Mouse (Mus musculus): Measurements from ENCODE around the gene Carmil1. TPM values are rescaled to one million over a fixed set of nuclear protein-coding genes. Genes with fewer than 3 reads are reported as not detected.
"Not testable (repeated sequence)": the region's sequence is repeated elsewhere in the genome, so short reads cannot be mapped to it uniquely, and the experiment has no call there.

Carmil1 gene
- polyA plus RNA-seq, 1 experiment from 2014 or later = 25.4 TPM

DNA sequence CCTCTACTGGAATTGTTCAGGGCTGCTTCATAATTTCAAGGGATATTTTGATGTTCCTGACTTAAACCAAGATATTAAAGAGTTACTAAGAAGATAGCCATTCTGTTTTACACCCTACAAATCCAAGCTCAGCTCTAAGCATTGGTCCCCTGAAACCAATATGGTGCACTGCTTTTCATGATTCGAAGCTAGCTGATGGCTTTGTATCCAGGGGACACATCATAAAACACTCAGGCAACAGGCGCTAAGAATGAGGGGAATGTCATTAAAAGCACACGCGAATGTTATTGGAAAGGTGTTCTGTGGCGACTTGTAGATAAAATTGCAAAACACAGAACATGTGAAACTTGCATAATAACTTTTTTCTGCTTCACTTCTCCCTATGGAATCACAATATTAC, 174.8 kb downstream of the Carmil1 start:
- H3K4me2 ChIP-seq = no peak overlapping the region
- H3K36me3 ChIP-seq = no peaks in the 10 kb centered on the region
- no peak for ATAC-seq (ENCODE audit: low read depth)
- H3K4me3 ChIP-seq = no peak overlapping the region
- no peaks in the 10 kb centered on the region for H3K27me3 ChIP-seq
- H3K9me3 ChIP-seq = no peaks in the 10 kb centered on the region
- 68% methylated on average over 5 of the region's 5 CpGs for WGBS
- peaks cover 24% of the 10 kb centered on the region for H3K4me1 ChIP-seq (replicated peaks)
- no peak overlapping the region for H3K9ac ChIP-seq
- H3K27ac ChIP-seq (replicated peaks) = no peak overlapping the region

- Histone ChIP-seq H3K9ac (0 out of 2 replicates have a peak overlapping the region, but pooled peaks have one; percentile 9), H3K4me2 (no peak overlapping the region), H3K9me3 (no peaks in the 10 kb centered on the region), H3K4me1 (replicated peaks) (peaks cover 24% of the 10 kb centered on the region), H3K4me3 (no peak overlapping the region), H3K27me3 (no peaks in the 10 kb centered on the region), H3K36me3 (no peaks in the 10 kb centered on the region), H3K27ac (replicated peaks) (peak overlapping the region; percentile 28; the same call in 1 of the 2 replicates)
- 23% methylated on average over 1 of the region's 1 CpGs for WGBS
- no peak for ATAC-seq (ENCODE audit: low read depth)
Measured at GRCm38 (mm10) chr13:24105340-24105669, 175.3 kb downstream of the Carmil1 start.

DNA sequence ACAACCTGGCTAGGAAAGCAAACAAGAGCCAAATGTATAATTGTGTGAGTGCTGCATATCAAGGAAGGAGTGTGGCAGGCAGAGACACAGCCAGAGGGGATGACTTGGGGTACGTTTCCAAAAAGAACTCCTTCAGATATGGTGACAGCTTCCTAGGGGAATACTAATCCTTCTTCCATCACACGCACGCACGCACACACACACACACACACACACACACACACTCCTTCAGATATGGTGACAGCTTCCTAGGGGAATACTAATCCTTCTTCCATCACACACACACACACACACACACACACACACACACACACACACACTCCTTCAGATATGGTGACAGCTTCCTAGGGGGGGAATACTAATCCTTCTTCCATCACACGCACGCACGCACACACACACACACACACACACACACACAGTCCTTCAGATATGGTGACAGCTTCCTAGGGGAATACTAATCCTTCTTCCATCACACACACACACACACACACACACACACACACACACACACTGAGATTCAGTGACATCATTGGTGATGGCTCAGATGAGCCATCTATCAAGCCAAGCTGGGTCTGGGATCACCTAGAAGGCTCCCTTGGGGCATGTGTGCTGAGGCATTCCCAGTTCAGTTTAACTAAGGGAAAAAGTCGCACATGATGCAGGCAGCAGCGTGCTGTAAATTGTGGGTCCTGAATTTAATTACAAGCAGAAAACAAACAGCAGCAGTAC, 175.8 kb downstream of the Carmil1 start:
- WGBS = 53% methylated on average over 8 of the region's 9 CpGs
- not testable (repeated sequence) for H3K4me3 ChIP-seq, H3K27me3 ChIP-seq, H3K4me2 ChIP-seq, H3K9me3 ChIP-seq, H3K36me3 ChIP-seq
- ATAC-seq (ENCODE audit: low read depth) = peak; percentile 70
- peaks cover 24% of the 10 kb centered on the region for H3K4me1 ChIP-seq (replicated peaks)
- H3K9ac ChIP-seq = 0 out of 2 replicates have a peak overlapping the region, but pooled peaks have one; percentile 9
- peak overlapping the region; percentile 28; the same call in 1 of the 2 replicates for H3K27ac ChIP-seq (replicated peaks)

- Histone ChIP-seq H3K9ac (no peak overlapping the region), H3K9me3 (no peaks in the 10 kb centered on the region), H3K36me3 (no peaks in the 10 kb centered on the region), H3K4me1 (replicated peaks) (peaks cover 24% of the 10 kb centered on the region), H3K4me3 (no peak overlapping the region), H3K27me3 (no peaks in the 10 kb centered on the region), H3K4me2 (no peak overlapping the region), H3K27ac (replicated peaks) (no peak overlapping the region)
- 76% methylated on average over 4 of the region's 4 CpGs for WGBS
- no peak for ATAC-seq (ENCODE audit: low read depth)
Measured at GRCm38 (mm10) chr13:24104016-24104415, 176.6 kb downstream of the Carmil1 start.

- H3K4me3 ChIP-seq = no peak overlapping the region
- H3K4me2 ChIP-seq = no peak overlapping the region
- WGBS = 85% methylated on average over 2 of the region's 2 CpGs
- no peak for ATAC-seq (ENCODE audit: low read depth)
- H3K36me3 ChIP-seq = no peaks in the 10 kb centered on the region
- no peaks in the 10 kb centered on the region for H3K9me3 ChIP-seq
- no peaks in the 10 kb centered on the region for H3K27me3 ChIP-seq
- no peak overlapping the region for H3K9ac ChIP-seq
- H3K27ac ChIP-seq (replicated peaks) = no peak overlapping the region
- H3K4me1 ChIP-seq (replicated peaks) = peaks cover 24% of the 10 kb centered on the region
Measured at GRCm38 (mm10) chr13:24103152-24103551, 177.4 kb downstream of the Carmil1 start.

DNA sequence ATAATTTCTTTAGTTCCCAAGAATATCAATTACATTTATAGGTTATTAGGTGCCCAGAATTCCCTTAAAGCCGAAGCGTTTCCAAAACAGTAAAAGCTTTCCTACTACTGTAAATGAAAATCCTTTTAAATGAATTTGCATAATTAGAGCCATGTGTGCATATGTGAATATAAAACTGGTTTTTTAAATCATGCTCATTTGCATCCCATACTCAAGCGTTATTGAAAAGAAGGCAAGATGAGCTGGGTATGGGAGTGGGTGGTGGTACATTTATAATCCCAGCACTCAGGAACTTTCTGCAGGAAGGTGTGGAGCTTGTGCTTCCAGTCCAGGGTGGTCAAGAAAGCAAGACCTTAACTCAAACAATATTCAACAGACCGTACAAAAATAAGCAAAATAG, 178.3 kb downstream of the Carmil1 start:
- no peak overlapping the region for H3K9ac ChIP-seq
- ATAC-seq (ENCODE audit: low read depth) = no peak
- 77% methylated on average over 4 of the region's 4 CpGs for WGBS
- H3K4me1 ChIP-seq (replicated peaks) = peaks cover 24% of the 10 kb centered on the region
- H3K27ac ChIP-seq (replicated peaks) = no peak overlapping the region
- no peaks in the 10 kb centered on the region for H3K36me3 ChIP-seq
- H3K9me3 ChIP-seq = no peaks in the 10 kb centered on the region
- no peak overlapping the region for H3K4me2 ChIP-seq
- no peak overlapping the region for H3K4me3 ChIP-seq
- H3K27me3 ChIP-seq = no peaks in the 10 kb centered on the region

GRCm38 (mm10) chr13:24101157-24102130, 179.2 kb downstream of the Carmil1 start:
- H3K9ac ChIP-seq = no peak overlapping the region
- no peak for ATAC-seq (ENCODE audit: low read depth)

DNA sequence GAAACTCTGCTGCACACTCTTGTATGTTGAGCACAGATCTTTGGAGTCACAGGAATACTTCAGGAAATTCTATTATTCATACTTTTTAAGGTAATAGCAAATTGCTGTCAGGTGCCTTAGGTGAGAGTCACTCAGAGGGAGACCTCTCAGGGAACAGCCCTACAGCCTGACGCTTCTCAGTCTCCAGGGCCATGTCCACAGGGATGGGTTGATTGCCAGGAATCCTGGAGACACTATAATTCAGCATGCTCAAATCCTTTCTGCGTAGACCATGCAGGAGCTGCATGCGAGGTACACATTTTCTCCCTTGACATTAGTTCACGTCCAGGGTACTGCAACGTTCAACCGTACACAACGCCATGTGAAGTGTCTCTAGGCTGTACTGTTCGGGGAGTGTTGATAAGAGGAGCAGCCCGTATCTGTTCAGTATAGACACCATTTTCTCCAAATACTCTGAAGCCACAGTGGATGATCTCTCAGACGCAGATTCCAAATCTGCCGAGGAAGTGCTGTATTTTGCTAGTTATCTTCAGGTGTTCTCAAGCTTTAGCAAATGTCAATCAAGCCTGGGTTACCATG, 180.0 kb downstream of the Carmil1 start:
- H3K36me3 ChIP-seq = no peaks in the 10 kb centered on the region
- H3K27ac ChIP-seq (replicated peaks) = no peak overlapping the region
- no peak overlapping the region for H3K9ac ChIP-seq
- H3K4me1 ChIP-seq (replicated peaks) = peaks cover 12% of the 10 kb centered on the region
- no peak for ATAC-seq (ENCODE audit: low read depth)
- H3K4me2 ChIP-seq = no peak overlapping the region
- no peak overlapping the region for H3K4me3 ChIP-seq
- no peaks in the 10 kb centered on the region for H3K9me3 ChIP-seq
- H3K27me3 ChIP-seq = no peaks in the 10 kb centered on the region
- WGBS = 90% methylated on average over 11 of the region's 11 CpGs

More at GRCm38 (mm10) chr13:24101157-24102130, 179.2 kb downstream of the Carmil1 start:
- Histone ChIP-seq H3K4me1 (replicated peaks) (peaks cover 21% of the 10 kb centered on the region), H3K27me3 (no peaks in the 10 kb centered on the region), H3K4me3 (no peak overlapping the region), H3K9me3 (no peaks in the 10 kb centered on the region), H3K27ac (replicated peaks) (no peak overlapping the region), H3K36me3 (no peaks in the 10 kb centered on the region), H3K4me2 (no peak overlapping the region)
- 52% methylated on average over 11 of the region's 11 CpGs for WGBS

DNA sequence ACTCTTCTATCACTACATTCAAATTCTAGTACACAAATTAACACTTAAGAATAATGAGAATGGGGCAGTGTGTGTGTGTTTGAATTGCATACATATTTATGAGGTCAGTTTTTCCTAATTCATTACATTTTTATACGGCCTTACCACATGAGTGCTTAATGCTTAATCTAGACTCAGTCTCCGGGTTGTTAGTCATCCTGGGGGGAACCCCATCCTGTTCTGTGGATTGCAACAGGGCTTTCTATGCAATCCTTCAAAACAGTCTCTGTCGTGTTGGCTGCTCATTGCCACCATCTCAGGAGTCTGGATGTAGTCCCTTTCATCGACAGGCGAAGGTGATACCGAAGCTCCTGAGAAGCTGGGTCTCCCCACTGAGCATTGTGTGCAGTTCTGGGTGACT, 184.0 kb downstream of the Carmil1 start:
- no peaks in the 10 kb centered on the region for H3K4me1 ChIP-seq (replicated peaks)
- no peaks in the 10 kb centered on the region for H3K9me3 ChIP-seq
- 75% methylated on average over 6 of the region's 6 CpGs for WGBS
- H3K27ac ChIP-seq (replicated peaks) = no peak overlapping the region
- H3K4me3 ChIP-seq = no peak overlapping the region
- no peaks in the 10 kb centered on the region for H3K36me3 ChIP-seq
- ATAC-seq (ENCODE audit: low read depth) = no peak
- H3K9ac ChIP-seq = no peak overlapping the region
- H3K27me3 ChIP-seq = no peaks in the 10 kb centered on the region
- H3K4me2 ChIP-seq = no peak overlapping the region

DNA sequence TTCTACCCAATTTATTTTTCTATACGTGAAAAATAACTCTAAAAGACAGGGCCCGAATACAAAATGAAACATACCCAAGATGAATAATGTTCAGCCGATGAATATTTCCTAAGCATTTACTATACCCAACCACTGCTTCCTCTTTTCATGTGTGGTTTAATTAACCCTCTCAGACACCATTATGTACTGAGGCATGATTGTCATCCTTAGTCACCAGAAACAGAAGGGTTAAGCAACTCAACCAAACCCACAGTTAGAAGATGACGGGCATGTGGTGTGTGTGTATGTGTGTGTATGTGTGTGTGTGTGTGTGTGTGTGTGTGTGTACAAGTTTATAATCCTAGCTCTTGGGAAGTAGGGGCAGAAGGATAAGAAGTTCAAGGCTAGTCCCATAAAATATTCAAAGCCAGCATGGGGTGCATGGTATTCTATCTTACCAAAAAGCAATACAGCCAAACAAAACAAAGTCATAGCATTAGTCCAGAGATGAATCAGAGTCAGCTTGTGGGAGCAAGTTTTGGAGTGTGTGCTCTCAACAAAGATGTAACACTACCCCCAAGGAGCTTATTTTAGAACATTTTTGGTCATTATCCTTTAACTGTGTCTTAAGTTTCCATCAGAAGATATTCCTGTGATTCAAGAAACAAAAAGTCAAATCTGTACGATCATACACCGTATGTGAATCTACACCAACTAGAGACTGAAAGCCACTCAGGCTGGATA, 185.6 kb downstream of the Carmil1 start:
- Histone ChIP-seq H3K4me1 (replicated peaks) (no peaks in the 10 kb centered on the region), H3K9ac (no peak overlapping the region), H3K36me3 (no peaks in the 10 kb centered on the region), H3K9me3 (no peaks in the 10 kb centered on the region), H3K27ac (replicated peaks) (no peak overlapping the region), H3K4me3 (no peak overlapping the region), H3K4me2 (no peak overlapping the region), H3K27me3 (no peaks in the 10 kb centered on the region)
- WGBS = 89% methylated on average over 6 of the region's 6 CpGs
- ATAC-seq (ENCODE audit: low read depth) = no peak

DNA sequence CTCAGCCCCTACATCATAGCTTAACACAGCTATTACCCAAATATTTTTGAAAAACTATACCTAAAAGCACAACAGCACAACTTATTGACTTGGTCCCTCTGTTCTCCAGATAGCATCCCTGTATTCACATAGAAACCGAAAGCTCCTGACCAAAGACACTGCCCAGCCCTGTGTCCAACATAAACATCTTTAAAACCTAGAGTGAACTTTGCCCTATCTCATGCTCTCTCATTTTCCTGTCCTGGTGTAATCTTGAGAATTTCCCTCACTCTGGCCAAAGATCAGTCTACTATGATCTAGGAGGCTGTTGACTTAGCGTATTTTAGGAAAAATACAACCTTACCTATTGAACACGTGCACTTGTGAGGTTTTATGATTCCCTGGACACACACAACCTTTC, 187.5 kb downstream of the Carmil1 start:
- no peak overlapping the region for H3K9ac ChIP-seq
- no peaks in the 10 kb centered on the region for H3K27me3 ChIP-seq
- WGBS = 91% methylated on average over 3 of the region's 3 CpGs
- no peaks in the 10 kb centered on the region for H3K9me3 ChIP-seq
- no peak for ATAC-seq (ENCODE audit: low read depth)
- H3K27ac ChIP-seq (replicated peaks) = no peak overlapping the region
- 0 out of 2 replicates have a peak, but pooled peaks cover 3% of the 10 kb centered on the region for H3K36me3 ChIP-seq
- no peak overlapping the region for H3K4me2 ChIP-seq
- no peak overlapping the region for H3K4me3 ChIP-seq
- H3K4me1 ChIP-seq (replicated peaks) = no peaks in the 10 kb centered on the region
